Mouse (Mus musculus): ENCODE results near the gene Usp50.

GRCm38 (mm10) chr2:126769431-126770181 is 13.7 kb downstream of the Usp50 start:
- TF ChIP-seq POLR2A (IDR thresholded peaks at IDR 0.05; ENCODE audit: control insufficient read depth, extremely low read depth, insufficient read depth, low read length, poor library complexity) (no peak), CTCF (IDR thresholded peaks at IDR 0.05; ENCODE audit: borderline replicate concordance, control insufficient read depth, extremely low read depth, insufficient read depth, low read length, poor library complexity) (no peak)

All from thymus, adult 2 months (tissue).